Mouse (Mus musculus): ENCODE results near the gene Ppp1r3c. TPM values are rescaled to one million over a fixed set of nuclear protein-coding genes. Genes with fewer than 3 reads are reported as not detected.

The Ppp1r3c gene
- polyA plus RNA-seq, 1 experiment from 2014 or later = 4.9 TPM

DNA sequence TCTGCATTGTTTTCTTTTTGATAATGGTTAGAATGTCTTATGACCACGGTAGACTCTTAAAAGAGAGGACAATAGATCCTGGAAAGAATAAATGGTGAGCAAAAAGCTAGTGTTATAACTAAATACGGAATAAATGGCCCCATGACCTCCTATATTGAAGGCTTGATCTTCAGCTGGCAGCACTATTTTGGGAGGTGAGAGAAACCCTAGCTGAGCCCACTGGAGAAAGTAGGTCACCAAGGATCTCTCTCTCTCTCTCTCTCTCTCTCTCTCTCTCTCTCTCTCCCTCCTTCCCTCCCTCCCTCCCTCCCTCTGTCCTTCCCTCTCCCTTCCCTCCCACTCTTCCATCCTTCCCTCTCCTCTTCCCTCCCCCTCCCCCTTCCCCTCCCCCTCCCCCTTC, 42.9 kb downstream of the Ppp1r3c start:
- Histone ChIP-seq H3K27ac (no peak overlapping the region), H3K36me3 (ENCODE audit: poor library complexity, severe bottlenecking) (no peaks in the 10 kb centered on the region), H3K4me1 (peaks cover 32% of the 10 kb centered on the region), H3K9me3 (replicated peaks) (no peaks in the 10 kb centered on the region), H3K9ac (no peak overlapping the region), H3K4me2 (no peak overlapping the region), H3K4me3 (no peak overlapping the region), H3K27me3 (no peaks in the 10 kb centered on the region)
- WGBS = 85% methylated on average over 2 of the region's 2 CpGs
- no peak for ATAC-seq

DNA sequence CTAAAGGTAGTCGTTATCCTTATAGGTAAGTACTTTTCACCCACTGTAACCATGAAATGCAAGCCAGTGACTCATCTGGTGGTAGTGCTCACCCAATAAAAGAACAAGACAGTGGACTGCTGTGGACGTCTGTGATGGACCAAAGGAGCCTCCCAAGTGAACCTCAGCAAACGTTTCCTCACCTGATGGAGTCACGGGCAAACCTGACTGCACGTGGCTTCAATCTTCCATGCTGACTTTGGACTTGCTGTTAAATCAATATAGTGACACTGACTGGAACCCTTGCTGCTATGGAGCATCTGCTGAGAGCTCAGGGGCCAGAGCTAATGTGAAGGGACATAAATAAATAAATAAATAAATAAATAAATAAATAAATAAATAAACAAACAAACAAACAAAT, 44.5 kb downstream of the Ppp1r3c start:
- Histone ChIP-seq H3K36me3 (ENCODE audit: poor library complexity, severe bottlenecking) (no peaks in the 10 kb centered on the region), H3K9ac (no peak overlapping the region), H3K4me1 (peaks cover 37% of the 10 kb centered on the region), H3K4me3 (no peak overlapping the region), H3K27me3 (no peaks in the 10 kb centered on the region), H3K27ac (no peak overlapping the region), H3K4me2 (no peak overlapping the region), H3K9me3 (replicated peaks) (no peaks in the 10 kb centered on the region)
- ATAC-seq = no peak
- 87% methylated on average over 5 of the region's 5 CpGs for WGBS

DNA sequence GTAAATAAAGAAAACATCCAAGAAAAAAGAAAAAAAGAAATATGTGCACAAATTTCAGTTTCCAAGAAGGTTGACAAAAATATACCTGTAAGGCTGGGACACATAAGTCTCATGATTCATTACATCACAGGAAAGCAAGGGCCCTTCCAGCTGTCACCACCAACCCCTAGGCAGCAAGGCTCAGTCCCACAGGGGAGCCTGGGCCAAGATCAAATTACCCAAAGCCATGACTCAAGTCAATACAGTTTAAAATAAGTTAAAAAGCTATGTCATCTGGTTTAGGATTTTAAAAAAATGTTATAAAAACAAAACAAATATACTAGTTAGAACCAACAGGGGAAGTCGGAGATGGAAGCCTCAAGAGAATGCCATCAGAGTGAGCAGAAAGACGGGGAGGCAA, 45.2 kb downstream of the Ppp1r3c start:
- Histone ChIP-seq H3K9me3 (replicated peaks) (no peaks in the 10 kb centered on the region), H3K4me3 (no peak overlapping the region), H3K36me3 (ENCODE audit: poor library complexity, severe bottlenecking) (no peaks in the 10 kb centered on the region), H3K27ac (no peak overlapping the region), H3K27me3 (no peaks in the 10 kb centered on the region), H3K4me1 (peaks cover 30% of the 10 kb centered on the region), H3K4me2 (no peak overlapping the region), H3K9ac (no peak overlapping the region)
- no peak for ATAC-seq
- WGBS = 87% methylated on average over 2 of the region's 2 CpGs

DNA sequence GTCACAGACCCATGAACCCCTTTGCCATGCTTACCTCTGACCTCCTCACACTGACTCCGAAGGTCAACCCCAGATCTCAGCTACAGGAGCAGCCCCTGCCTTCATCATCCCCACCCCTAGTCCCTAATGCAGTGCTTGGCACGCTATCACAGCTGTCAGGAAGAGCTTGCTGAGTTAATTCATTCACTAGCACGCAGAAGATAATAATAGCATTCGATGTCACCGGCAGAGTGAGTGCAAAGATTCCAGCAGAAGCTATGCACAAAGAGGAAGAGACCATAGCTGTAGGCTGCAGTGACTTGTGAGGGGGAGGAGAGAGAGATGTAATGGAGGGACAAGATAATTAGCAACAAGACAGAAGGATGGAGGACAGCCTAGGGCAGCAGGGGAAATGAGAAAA, 47.2 kb downstream of the Ppp1r3c start:
- Histone ChIP-seq H3K4me1 (peaks cover 25% of the 10 kb centered on the region), H3K27ac (peak overlapping the region; percentile 49; the same call in 1 of the 2 replicates), H3K27me3 (no peaks in the 10 kb centered on the region), H3K9ac (no peak overlapping the region), H3K9me3 (replicated peaks) (no peaks in the 10 kb centered on the region), H3K4me2 (no peak overlapping the region), H3K36me3 (ENCODE audit: poor library complexity, severe bottlenecking) (no peaks in the 10 kb centered on the region), H3K4me3 (no peak overlapping the region)
- WGBS = 57% methylated on average over 5 of the region's 5 CpGs
- peak; percentile 67 for ATAC-seq

DNA sequence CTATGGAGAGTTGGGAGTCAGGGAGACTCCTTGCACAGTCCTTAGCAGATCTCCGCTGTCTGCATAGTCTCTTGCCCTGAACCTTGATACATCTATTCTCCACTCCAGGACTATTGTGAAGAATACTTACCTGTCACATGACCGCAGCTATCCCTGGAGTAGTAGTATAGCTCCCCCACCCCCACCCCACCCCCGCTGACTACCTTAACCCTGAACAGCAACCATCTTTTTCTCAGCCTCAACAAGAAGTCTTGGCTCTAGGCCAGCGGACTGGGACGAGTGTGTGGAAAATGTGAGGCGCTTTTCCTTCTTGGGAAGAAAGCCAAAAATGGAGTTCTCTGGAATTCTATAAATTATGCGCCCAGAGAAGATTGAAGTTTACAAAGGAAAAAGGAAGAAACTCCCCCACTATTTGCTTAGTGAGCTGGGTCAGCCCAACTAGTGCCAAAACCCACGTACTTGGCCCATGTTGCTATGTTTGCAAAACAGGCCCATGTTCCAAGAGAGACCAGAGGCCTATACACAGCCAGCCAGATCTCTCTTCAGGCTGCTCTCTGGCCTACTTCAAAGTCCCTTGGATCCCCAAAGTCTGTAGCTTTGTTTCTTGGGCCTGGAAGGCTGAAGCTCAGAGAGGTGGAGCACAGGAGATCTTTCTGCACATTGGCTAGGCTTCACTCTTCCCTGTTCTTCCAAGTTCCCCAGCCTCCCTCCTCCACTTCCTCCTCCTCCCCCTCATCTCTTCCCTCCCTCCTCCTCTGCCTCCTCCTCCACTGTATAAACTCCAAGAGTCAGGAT, 48.4 kb downstream of the Ppp1r3c start:
- Histone ChIP-seq H3K27ac (peak overlapping the region; percentile 69), H3K4me3 (no peak overlapping the region), H3K36me3 (ENCODE audit: poor library complexity, severe bottlenecking) (no peaks in the 10 kb centered on the region), H3K4me2 (no peak overlapping the region), H3K27me3 (no peaks in the 10 kb centered on the region), H3K4me1 (peaks cover 25% of the 10 kb centered on the region), H3K9ac (no peak overlapping the region), H3K9me3 (replicated peaks) (no peaks in the 10 kb centered on the region)
- WGBS = 51% methylated on average over 8 of the region's 8 CpGs
- peak; percentile 85 for ATAC-seq

DNA sequence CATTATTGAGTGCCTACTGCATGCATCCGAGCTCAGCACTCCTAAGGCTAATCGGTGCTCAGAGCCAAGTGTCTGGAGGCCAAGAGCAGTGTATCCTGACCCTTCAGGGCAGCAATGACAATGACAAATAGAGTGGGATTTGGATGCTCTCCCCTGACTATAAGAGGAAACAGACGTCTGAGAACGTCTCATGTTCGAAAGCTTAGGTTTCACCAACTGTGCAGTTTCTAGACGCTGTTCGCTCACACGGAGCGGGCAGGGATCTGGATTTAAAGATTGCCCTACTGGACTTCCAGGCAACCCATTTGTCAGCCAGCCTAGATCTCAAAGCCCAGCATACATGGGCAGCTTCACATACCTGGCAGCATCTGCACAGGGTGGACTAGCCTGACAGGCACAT, 49.4 kb downstream of the Ppp1r3c start:
- Histone ChIP-seq H3K4me1 (peaks cover 25% of the 10 kb centered on the region), H3K4me3 (no peak overlapping the region), H3K9me3 (replicated peaks) (no peaks in the 10 kb centered on the region), H3K27ac (no peak overlapping the region), H3K27me3 (no peaks in the 10 kb centered on the region), H3K36me3 (ENCODE audit: poor library complexity, severe bottlenecking) (no peaks in the 10 kb centered on the region), H3K9ac (no peak overlapping the region), H3K4me2 (no peak overlapping the region)
- no peak for ATAC-seq
- WGBS = 93% methylated on average over 9 of the region's 9 CpGs

DNA sequence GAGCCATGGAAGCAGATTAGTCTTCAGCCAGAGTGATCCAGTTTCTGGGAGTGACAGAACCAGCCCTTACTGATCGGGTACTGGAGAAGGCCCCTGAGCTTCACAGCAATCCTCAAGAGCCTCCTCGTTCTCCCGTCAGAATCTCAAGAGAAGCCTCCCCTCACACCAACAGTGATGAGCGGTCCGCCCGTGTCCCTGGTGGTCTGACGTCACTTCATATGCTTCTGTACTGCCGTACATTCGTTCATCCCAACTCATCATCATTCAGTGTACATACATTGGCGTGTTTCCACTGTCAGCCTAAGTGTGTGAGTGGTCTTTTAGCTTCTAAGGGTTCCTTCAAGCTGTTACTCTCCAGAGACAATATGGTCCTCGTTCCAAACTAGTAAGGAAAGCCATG, 50.4 kb downstream of the Ppp1r3c start:
- 90% methylated on average over 11 of the region's 11 CpGs for WGBS
- Histone ChIP-seq H3K27me3 (no peaks in the 10 kb centered on the region), H3K36me3 (ENCODE audit: poor library complexity, severe bottlenecking) (no peaks in the 10 kb centered on the region), H3K9ac (no peak overlapping the region), H3K4me3 (no peak overlapping the region), H3K27ac (no peak overlapping the region), H3K4me2 (no peak overlapping the region), H3K9me3 (replicated peaks) (no peaks in the 10 kb centered on the region), H3K4me1 (peaks cover 28% of the 10 kb centered on the region)
- no peak for ATAC-seq

DNA sequence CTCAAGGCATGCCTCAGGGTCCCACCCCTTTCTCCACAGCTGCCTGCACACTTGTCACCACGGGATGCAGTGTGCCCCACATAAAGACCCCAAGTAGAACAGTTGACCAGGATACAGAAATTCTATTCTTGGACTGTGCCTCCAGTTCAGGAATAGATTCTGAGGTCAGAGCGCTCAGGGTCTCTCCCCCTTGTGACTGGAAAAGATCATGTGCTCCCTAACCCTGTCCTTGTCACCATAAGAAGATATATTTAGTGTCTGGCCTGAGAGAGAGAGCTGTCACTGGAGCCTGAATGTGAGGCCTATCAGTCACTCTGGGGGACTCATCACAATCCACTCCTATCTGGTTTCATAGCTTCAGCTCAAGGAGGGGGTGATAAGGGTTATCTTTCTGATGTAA, 53.9 kb downstream of the Ppp1r3c start:
- Histone ChIP-seq H3K9ac (no peak overlapping the region), H3K4me3 (no peak overlapping the region), H3K9me3 (replicated peaks) (no peaks in the 10 kb centered on the region), H3K36me3 (ENCODE audit: poor library complexity, severe bottlenecking) (no peaks in the 10 kb centered on the region), H3K4me1 (peaks cover 34% of the 10 kb centered on the region), H3K27me3 (no peaks in the 10 kb centered on the region), H3K4me2 (no peak overlapping the region), H3K27ac (no peak overlapping the region)
- WGBS = 75% methylated on average over 2 of the region's 2 CpGs
- no peak for ATAC-seq

Other genes starting within 250 kb of the Ppp1r3c start
- gene Hectd2, start 182.0 kb downstream of the Ppp1r3c start, polyA plus RNA-seq (2015; fragmentation: Nextera tagmentation; extraction: Ambion mirVana) = 12.1 and 12.8 TPM in 2 replicates
- gene Tnks2, start 97.6 kb upstream of the Ppp1r3c start, polyA plus RNA-seq (2015; fragmentation: Nextera tagmentation; extraction: Ambion mirVana) = 41.5 and 41.9 TPM in 2 replicates
- gene Fgfbp3, start 183.0 kb upstream of the Ppp1r3c start, polyA plus RNA-seq (2015; fragmentation: Nextera tagmentation; extraction: Ambion mirVana) = 25.5 and 26.2 TPM in 2 replicates
- gene Btaf1, start 189.4 kb upstream of the Ppp1r3c start, polyA plus RNA-seq (2015; fragmentation: Nextera tagmentation; extraction: Ambion mirVana) = 11.0 and 12.3 TPM in 2 replicates

Measured in forebrain, embryonic 13.5 days (tissue).